Mouse (Mus musculus): ENCODE results near the gene Thsd4.

Gene Thsd4

DNA sequence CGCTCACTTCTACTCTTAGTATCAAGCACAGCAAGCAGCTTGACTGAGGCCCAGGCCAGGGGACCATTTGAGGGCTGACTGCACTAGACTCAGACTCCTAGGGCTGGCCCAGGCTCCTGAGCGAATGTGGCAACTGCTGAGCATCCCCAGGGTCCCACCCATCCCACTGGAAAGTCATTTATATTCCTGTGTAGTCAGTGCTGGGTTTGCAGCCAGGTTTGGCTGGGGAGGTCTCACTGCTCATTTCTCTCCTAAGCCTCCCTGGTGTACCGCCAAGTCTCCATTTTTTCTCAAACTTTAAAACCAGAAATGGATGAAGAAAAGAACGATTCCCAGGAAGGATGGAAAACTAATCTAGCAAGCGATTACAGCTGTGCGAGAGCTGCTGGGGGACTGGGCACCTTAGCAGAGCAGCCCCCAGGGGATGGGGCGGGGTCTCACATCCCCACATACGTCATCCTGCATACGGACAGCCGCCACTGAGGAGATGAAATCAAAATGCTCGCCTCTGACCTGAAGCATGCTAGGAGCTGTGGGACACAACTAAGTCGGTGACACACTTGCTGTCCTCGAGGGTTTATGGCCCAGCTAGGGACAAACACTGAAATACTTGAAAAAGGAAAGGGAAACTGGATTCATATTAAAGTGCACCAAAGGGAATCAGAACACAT, 67.3 kb downstream of the Thsd4 start:
- no peak for DNase-seq

- DNase-seq = no peak
These were observed 72.3 kb downstream of the Thsd4 start for GRCm38 (mm10) chr9:60449498-60449897.

GRCm38 (mm10) chr9:60445821-60446220, 76.0 kb downstream of the Thsd4 start:
- no peak for DNase-seq

DNA sequence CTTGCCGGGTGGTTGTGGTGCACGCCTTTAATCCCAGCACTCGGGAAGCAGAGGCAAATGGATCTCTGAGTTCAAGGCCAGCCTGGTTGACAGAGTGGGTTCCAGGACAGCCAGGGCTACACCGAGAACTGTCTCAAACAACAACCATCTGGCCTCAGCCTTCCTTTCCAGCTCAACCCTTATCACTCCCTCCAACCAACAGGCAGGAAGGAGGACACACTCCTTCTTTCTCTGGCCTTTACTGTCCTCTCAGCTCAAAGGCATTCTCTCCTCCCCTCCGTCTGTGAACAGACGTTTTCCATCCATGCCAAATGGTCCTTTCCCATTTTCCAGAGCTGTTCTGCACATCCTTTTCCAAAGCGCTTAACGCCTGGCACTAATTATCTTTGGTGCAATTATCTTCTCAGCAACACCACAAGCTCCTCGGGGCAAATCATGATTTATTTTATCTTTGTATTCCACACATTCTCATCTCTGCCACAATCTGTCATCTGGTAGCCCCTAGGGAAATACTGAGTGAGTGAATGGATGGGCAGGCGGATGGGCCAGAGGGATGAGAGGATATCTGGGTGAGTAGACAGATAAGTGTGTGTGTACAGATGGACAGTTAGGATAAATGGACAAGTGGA, 80.5 kb downstream of the Thsd4 start:
- no peak for DNase-seq

DNA sequence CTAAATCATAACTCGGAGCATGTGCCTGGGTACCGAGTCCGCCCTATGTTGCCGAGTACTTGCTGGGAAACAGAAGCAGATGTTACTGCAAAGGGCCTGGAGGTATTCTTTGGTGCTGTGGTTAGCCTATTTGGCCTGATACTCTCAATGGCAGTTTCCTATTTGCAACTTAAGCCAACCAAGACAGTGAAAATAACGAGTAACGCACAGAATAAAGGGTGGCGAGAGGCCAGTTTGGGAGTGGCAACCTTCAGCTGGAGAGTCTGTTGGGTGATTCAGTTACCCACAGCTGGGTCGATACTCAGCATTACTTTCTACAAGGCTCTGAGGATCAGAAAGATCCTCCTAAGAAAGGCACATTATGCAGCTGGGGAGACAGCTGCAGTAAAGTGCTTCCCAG, 81.3 kb downstream of the Thsd4 start:
- DNase-seq = no peak

DNA sequence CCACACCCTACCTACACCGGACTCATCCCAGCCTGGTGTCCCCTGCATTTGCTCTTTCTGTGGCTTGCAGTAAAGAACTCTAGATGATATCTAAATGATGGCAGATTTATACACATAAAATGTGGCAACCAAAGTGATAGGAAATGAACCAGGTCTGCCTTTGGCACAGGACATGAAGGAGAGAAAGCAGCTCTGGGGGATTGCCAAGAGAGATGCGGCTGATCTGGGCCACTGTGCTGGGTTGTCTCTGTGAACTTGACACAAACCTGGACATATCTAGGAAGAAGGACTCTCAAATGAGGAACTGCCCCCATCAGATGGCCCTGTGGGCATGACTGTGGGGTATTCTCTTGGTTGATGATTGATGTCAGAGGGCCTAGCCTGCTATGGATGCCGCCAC, 85.6 kb downstream of the Thsd4 start:
- no peak for DNase-seq

GRCm38 (mm10) chr9:60434093-60434492, 87.8 kb downstream of the Thsd4 start:
- no peak for DNase-seq

DNA sequence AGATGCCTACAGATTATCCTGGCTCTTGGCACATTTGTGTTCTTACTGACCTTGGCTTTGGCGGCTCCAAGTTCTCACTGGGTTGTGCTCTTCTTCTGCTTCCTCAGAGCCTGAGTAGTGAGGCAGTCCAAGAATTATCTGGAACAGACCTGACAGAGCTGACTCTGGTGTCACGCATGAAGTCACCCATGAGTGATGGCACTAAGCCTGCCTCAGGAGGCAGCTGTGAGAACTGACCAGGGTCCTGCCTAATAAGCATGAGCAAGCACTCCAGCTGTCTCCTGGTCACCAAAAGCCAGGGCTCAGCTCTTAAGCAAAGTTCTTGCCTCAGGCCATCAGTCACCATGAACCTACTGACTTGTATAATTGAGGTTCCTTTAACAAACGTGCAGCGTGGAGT, 89.9 kb downstream of the Thsd4 start:
- no peak for DNase-seq

GRCm38 (mm10) chr9:60430017-60430416, 91.8 kb downstream of the Thsd4 start:
- no peak for DNase-seq

GRCm38 (mm10) chr9:60414076-60414755, 107.6 kb downstream of the Thsd4 start:
- no peak for DNase-seq

DNA sequence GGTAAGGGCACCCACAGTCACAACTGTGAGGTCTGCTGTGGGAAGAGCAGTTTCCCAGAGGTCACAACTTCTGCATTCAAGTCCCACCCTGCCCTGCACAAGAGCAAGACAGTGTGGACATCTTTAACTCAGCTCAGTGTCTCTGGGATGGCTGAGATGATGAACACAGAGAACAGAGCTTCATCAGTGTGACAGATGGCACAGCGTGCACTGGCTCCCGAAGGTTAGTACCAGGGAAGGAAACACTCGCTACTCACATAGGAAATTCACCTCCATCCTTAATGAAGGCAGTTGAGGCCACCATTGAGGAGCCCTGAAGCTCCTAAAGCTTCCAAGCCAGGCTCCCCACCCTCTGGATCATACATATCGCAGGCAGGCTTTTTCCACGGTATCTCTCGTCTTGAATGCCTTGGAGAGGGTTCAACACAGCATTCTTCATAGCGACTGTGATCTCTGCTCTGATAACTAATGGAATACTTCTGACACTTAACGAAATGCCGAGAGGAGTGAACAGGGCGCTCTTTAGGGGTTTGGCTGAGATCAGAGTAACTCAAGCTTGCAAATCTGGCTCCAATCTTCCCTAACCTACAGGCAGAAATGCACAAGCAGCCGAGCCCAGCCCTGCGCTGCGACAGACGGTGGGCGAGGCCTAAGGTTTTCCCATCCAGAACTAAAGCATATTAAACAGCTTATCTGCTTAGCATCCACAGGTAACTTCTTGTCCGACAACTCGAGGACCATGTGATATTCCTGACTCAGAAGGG, 110.8 kb downstream of the Thsd4 start:
- no peak for DNase-seq

DNA sequence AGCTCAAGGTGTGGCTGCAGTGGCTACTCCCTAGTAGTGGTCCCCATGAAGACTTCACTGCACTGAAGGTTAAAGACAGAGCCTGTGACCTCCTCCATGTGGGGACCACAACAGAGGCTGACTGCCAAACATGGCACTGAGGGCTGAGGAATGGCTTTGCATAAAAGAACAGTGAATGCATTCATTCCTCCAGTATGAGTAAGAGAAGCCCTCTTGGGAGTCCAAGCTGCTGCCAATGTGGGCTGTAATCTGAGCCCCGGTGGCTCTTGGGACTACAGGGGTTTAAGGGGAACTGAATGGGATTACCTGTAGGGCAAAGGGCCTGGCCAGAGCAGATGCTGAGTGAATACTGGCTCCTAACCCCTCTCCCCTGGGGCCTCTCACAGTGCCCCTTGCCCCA, 114.5 kb downstream of the Thsd4 start:
- no peak for DNase-seq

DNA sequence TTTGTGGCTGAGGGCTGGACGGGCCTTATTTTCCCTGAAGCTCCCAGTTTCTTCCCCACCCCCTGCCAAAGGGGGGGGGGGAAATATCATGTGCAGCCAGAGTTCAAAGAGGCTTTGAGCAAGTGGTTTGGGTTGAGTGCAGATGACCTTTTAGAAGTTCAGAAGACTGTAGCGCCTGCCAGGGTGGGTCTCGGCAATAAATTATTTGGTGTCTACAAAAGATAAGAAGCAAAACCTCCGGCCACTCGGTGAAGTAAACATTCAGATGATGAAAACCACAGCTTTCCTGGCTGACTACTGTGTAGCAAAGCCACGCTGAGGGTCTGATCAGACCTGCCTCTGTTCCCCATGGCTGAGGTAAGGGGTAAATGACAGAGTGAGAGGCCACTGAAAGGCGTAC, 116.1 kb downstream of the Thsd4 start:
- DNase-seq = no peak

- no peak for DNase-seq
These were observed 119.2 kb downstream of the Thsd4 start for GRCm38 (mm10) chr9:60402681-60403080.

- no peak for DNase-seq
These were observed 121.8 kb downstream of the Thsd4 start for GRCm38 (mm10) chr9:60400001-60400400.

- DNase-seq = no peak
These were observed 123.8 kb downstream of the Thsd4 start for GRCm38 (mm10) chr9:60398073-60398472.

DNA sequence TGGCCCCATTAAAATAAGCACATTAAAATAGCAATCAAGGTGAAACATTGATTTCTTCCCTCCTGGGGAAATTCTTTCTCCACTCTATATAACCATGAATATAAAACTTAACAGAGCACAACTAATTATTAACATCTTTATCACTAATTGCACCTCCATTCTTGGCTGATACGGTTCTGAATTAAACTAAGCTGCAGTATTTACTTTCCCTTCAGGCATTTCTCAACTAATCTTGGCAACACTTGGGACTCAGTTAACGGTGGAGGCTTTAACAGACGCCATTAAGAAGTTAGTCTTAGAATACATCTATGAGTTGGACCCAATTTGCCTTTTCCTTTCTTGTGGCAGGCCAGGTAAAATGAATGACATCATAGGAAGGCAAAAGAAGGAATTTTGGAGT, 125.8 kb downstream of the Thsd4 start:
- no peak for DNase-seq

- DNase-seq = no peak
These were observed 128.9 kb downstream of the Thsd4 start for GRCm38 (mm10) chr9:60392916-60393315.

- no peak for DNase-seq
These were observed 137.1 kb downstream of the Thsd4 start for GRCm38 (mm10) chr9:60384751-60385150.

- DNase-seq = no peak
These were observed 138.9 kb downstream of the Thsd4 start for GRCm38 (mm10) chr9:60382941-60383340.

GRCm38 (mm10) chr9:60382526-60382925, 139.3 kb downstream of the Thsd4 start:
- DNase-seq = no peak

- no peak for DNase-seq
These were observed 140.8 kb downstream of the Thsd4 start for GRCm38 (mm10) chr9:60381010-60381409.

DNA sequence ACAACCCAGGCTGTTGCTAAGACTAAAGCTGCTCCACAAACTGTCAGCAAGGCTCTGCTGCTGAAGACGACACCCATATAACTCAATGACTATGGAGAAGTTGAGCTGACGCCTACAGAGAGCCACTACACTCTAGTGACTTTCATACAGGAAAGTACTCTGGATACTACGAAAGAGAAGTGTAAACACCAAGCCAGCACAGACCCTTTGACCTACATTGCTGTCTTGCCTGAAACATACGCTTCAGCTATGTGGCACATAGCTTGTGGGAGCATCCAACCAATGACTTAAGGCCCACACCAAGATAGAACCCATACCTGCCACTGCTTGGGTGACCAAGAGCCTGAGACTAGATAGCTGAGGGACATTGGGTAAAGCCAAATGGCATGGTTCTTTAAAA, 141.3 kb downstream of the Thsd4 start:
- DNase-seq = no peak

DNA sequence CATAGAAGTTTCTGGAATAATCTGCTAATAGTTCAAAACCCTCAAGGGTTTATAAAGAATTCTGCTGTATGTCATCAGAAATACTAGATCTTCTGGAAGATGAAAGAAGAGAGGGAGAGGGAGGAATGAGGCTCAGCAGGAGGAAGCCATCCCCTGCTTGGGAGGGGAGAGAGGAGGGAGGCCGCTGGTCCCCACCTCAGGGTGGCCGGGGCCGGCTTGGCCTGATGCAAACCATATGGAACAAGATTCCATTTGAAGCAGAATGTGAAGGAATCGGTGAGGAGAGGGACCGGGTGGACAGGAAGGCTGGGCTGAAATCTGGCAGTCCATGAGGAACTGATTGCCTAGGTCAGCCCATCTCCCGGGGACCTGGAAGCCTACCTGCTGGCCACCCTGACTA, 143.6 kb downstream of the Thsd4 start:
- DNase-seq = no peak

Data from right cerebral cortex, postnatal 14 days (tissue).